Mouse (Mus musculus) small intestine, adult 2 months (tissue): ENCODE data around the gene Il10ra.

ENCODE experiments used
- CTCF ChIP-seq: fragments of 200-500 bp; IDR thresholded peaks from 2 replicates; pipeline ENCODE4 v1.5.1; 2012; ENCODE audit warnings: low read depth, mild to moderate bottlenecking, control low read depth, inconsistent platforms, low read length, moderate library complexity, mixed read lengths; ENCODE audit not compliant: insufficient replicate concordance, insufficient read length; ENCODE audit errors: extremely low read depth
- POLR2A ChIP-seq: fragments of 200-500 bp; IDR thresholded peaks from 2 replicates; pipeline ENCODE4 v1.6.1; 2012; ENCODE audit warnings: low read depth, mild to moderate bottlenecking, control low read depth, inconsistent platforms, low read length, moderate library complexity

- TF ChIP-seq POLR2A (no peak), CTCF (no peak)
Observed at GRCm38 (mm10) chr9:45294210-45295011, 25.5 kb upstream of the Il10ra start.
